Mouse (Mus musculus) neutrophil, adult 5-6 weeks (primary cell): ENCODE results near the gene Ano6. TPM values are rescaled to one million over a fixed set of nuclear protein-coding genes. Genes with fewer than 3 reads are reported as not detected.
"Not testable (repeated sequence)": the region's sequence is repeated elsewhere in the genome, so short reads cannot be mapped to it uniquely, and the experiment has no call there.

Source experiments
- ATAC-seq: fragments of 151-379, 151-347 bp; 2 replicates; pipeline ENCODE4 v1.8.0; 2017; ENCODE audit warnings: mild to moderate bottlenecking, moderate TSS enrichment; ENCODE audit not compliant: insufficient number of reproducible peaks, poor library complexity, low FRiP score, severe bottlenecking; ENCODE audit errors: extremely low read depth
- total RNA-seq: library from RNA; stranded (forward); fragments of 200-1000 nt; gene quantifications from 2 replicates; pipeline ENCODE4 v1.2.3, GENCODE M21; 2017

The Ano6 gene
- total RNA-seq, 1 experiment from 2014 or later = 60.4 TPM

DNA sequence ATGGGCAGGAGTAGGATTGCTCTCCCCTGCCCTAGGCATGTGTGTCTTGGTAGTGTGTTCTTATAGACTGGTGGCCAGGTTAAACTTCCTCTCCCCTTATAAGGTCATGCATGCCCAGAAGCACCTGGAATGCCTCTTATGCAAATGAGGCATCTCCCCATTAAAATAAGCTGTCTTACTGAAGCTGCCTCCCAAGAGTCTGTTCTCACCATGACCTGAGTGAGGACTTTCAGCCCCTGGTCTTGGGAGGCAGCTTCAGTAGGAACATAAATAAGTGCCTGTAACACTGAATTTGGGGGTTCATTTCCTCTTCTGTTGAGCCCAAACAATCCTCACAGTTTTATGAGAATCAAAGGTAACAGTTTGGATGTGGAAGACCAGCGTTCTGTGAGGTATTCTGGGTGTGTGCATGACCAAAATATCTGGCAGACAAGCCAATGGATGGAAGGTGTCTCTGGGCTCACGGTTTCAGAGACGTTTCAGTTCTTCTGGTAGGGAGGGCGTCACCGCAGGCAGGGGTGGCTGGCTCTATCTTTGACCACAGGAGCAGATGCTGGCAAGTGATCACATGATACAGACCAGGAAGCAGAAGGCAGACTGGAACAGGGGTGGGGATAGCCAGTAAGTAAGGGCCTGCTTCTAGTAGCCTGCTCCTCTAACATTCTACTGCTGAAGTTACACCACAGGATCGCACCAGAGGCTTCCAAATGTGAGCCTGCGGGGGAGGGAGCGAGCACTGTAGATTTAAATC is 22.4 kb downstream of the Ano6 start:
- no peak for ATAC-seq

DNA sequence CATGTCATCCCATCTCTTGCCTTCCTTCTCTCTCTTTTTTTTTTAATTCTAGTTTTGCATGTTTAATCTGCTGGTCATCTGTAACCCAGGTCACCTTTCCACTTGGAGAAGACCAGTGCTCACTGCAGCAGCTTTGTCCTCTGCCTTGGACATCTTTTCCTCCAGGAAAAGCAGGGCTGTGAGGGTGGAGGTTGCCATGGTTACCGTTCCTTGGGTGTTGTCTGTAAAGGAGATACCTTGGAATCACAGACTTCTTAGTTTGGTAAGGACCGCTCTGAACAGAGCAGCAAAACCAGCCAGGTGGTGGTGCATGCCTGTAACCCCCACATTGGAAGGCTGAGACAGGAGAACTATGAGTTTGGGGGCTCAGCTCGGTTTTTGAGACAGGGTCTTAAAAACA is 26.9 kb downstream of the Ano6 start:
- no peak for ATAC-seq

- ATAC-seq = no peak
These were observed 28.8 kb downstream of the Ano6 start for GRCm38 (mm10) chr15:95819249-95820035.

DNA sequence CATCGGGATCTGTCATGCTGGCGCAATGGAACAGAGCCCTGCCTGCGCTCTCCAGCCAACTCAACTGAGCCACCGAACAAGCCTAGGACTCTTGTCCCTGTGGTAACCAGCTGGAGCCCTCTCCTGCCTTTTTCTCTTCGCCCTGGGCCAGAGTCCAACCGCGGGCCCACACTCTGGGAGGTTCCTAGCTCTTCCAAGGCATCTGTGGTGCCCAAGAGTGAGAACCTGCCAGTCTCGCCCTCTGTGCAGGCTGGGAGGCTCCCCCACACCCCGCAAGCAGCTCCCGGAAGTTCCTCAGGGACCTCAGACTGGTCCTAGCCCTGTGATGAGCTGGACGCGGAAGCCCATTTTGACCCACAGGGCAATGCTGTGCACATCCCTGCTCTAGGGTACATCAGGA is 29.5 kb downstream of the Ano6 start:
- ATAC-seq = no peak

- no peak for ATAC-seq
These were observed 30.0 kb downstream of the Ano6 start for GRCm38 (mm10) chr15:95820678-95821077.

DNA sequence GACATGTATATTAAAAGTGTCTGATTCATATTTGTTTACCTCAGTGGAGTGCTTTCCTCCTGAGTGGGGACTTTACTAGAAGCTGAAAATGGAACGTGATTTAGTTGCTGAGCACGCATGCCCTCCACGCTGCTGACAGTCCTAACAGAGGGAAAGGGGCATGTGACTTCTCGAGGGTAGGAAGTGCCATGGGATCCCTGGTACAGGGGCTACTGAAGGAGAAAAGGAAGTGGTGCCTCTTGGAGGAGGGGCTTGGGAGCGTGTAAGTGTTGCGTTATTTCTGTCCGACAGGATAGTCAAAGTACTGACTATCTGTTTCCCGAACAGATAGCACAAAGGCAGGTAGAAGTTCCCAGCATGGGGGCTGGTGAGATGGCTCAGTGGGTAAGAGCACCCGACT is 31.5 kb downstream of the Ano6 start:
- ATAC-seq = no peak

GRCm38 (mm10) chr15:95823383-95824306 is 33.0 kb downstream of the Ano6 start:
- ATAC-seq = no peak

DNA sequence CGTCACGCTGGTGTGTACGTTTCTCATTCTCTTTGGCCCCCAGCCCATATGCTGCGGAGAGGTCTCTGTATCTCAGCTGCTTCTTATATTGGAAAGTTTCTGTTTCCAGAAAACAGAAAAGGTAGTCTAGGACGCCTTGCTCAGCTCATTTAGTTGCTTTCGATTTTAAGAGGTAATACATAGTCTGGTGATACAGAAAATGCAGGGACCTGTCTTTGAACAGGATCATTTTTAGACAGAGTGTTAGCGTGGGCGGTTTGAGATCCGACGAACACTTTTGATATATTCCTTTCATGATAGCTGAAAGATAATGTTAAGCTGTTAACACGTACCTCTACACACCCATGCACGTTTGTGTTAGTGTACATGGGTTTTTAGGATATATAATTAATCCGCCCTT is 35.9 kb downstream of the Ano6 start:
- no peak for ATAC-seq

GRCm38 (mm10) chr15:95827465-95827971 is 36.9 kb downstream of the Ano6 start:
- ATAC-seq = no peak

- ATAC-seq = not testable (repeated sequence)
These were observed 37.5 kb downstream of the Ano6 start for GRCm38 (mm10) chr15:95828018-95828646.

DNA sequence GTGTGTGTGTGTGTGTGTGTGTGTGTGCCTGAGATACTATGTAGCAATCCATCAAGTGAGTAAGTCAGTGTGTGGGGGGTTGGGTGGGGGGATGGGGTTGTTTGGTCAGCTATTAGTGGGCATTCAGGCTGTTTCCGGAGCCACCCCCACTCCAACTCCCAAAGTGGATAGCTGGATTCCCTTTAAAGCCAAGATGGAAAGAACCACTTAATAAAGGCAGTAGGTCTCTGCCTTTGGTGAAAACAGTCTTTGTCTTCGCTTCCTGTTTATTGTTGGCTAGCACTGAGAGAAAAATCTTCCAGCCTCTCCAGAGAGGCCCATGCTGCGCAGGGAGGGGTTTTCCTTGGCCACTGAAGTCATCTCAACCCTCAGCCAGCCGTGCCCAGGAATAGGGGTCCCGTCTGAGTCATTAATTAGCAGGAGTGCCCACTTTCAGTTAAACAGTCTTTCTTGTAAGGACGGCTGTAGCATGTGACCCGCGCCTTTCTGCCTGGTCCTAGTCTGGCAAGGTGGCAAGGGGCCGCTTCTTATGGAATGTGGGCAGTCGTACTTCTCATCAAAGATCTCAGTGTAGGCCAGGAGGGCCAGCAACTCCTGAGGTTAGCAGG is 38.1 kb downstream of the Ano6 start:
- ATAC-seq = no peak

DNA sequence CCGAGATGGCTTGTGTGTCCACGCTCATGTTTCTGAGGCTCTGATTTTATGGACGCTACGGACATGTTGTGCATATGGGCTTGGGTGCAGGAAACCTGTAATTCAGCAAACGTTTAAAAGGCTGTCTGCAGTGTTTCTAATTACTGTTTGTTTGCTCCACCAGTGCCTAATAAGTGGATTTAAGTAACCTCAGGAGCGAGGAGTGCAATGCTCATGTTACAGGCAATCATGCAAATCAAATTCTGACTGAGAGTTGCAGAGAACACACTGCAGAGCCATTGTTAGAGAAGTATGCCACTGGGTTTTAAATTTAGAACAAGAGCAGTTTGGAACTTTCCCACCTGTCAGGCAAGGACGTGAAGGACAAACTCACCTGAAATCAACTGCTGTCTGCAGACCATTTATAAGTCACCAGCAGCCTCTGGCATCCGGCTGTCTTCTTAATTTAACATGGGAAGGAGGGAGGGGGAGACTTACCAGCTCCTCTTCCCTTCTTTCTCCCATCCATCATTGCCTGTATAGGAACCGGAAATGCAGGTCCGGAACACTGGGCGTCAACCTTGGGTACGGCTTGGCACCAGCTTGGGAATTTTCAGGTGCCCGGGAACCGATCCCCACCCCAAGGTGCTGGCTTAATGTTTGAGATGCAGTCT is 39.0 kb downstream of the Ano6 start:
- no peak for ATAC-seq

- ATAC-seq = no peak
These were observed 39.5 kb downstream of the Ano6 start for GRCm38 (mm10) chr15:95830206-95830560.

DNA sequence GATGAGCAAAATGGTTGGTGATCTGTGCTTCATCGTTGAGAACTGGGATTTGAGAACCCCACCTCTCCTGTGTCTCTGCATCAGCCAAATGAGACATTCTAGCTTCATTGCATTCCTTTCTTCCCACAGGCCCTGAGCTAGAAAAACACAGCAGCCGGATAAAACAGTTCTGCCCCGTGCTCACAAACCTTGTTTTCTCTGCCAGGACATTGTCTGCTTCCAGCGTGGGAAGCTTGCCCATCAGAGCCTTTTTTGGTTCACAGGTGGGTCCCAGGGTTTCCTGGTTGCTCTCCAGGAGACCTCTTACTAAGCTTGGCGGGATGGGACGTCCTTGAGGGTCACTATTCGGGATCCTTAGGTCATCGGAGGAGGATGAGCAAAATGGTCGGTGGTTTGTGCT is 42.6 kb downstream of the Ano6 start:
- no peak for ATAC-seq

DNA sequence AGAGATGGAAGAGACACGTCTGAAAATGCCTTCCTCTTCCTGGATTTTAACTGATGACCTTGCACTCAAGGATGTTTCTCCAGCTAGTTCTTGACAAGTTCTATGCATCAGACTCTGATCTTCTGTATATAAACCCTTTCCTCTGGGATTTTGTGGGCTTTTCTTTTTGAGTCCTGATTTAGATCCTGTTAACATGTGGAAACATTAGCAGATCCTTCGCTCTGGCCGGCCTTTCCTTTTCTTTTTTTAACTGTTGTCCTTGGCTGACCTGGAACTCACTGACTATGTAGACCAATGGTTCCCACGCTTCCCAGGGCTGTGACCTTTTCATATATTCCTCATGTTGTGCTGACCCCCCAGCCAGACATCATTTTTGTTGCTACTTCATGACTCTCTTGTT is 45.4 kb downstream of the Ano6 start:
- no peak for ATAC-seq

GRCm38 (mm10) chr15:95836646-95837434 is 46.2 kb downstream of the Ano6 start:
- no peak for ATAC-seq

GRCm38 (mm10) chr15:95837570-95837969 is 46.9 kb downstream of the Ano6 start:
- ATAC-seq = no peak
